Mouse (Mus musculus) cerebellum, adult (tissue): ENCODE measurements around the gene C77080.
A peak's percentile ranks its signal among the peaks of the same experiment; 100 is the strongest.

Experiments used
- ATAC-seq: cut with Nextera tagmentation; 2 replicates; pipeline ENCODE4 v1.9.2; 2017; ENCODE audit warnings: mild to moderate bottlenecking, moderate library complexity, mixed read lengths; ENCODE audit not compliant: insufficient number of reproducible peaks, low FRiP score, low TSS enrichment

The C77080 gene

GRCm38 (mm10) chr4:129242761-129243160 lies 18.4 kb downstream of the C77080 start:
- ATAC-seq = no peak

- ATAC-seq = no peak
These were observed 18.9 kb downstream of the C77080 start for GRCm38 (mm10) chr4:129242327-129242726.

GRCm38 (mm10) chr4:129241898-129242297 lies 19.3 kb downstream of the C77080 start:
- ATAC-seq = no peak

- ATAC-seq = peak; percentile 46; the same call in 1 of the 2 replicates
These were observed 22.1 kb downstream of the C77080 start for GRCm38 (mm10) chr4:129239075-129239474.

- ATAC-seq = no peak
These were observed 22.6 kb downstream of the C77080 start for GRCm38 (mm10) chr4:129238579-129239016.

GRCm38 (mm10) chr4:129237843-129238441 lies 23.3 kb downstream of the C77080 start:
- ATAC-seq = no peak

- ATAC-seq = no peak
These were observed 24.9 kb downstream of the C77080 start for GRCm38 (mm10) chr4:129236236-129236813.

- no peak for ATAC-seq
These were observed 26.1 kb downstream of the C77080 start for GRCm38 (mm10) chr4:129235147-129235546.

GRCm38 (mm10) chr4:129234488-129234887 lies 26.7 kb downstream of the C77080 start:
- no peak for ATAC-seq

GRCm38 (mm10) chr4:129232561-129233360 lies 28.4 kb downstream of the C77080 start:
- ATAC-seq = no peak

- ATAC-seq = no peak
These were observed 29.4 kb downstream of the C77080 start for GRCm38 (mm10) chr4:129231594-129232450.

GRCm38 (mm10) chr4:129230926-129231325 lies 30.3 kb downstream of the C77080 start:
- ATAC-seq = no peak

- no peak for ATAC-seq
These were observed 33.2 kb downstream of the C77080 start for GRCm38 (mm10) chr4:129227985-129228381.

- no peak for ATAC-seq
These were observed 33.8 kb downstream of the C77080 start for GRCm38 (mm10) chr4:129227170-129227984.

GRCm38 (mm10) chr4:129226441-129226963 lies 34.7 kb downstream of the C77080 start:
- no peak for ATAC-seq

GRCm38 (mm10) chr4:129225315-129225714 lies 35.9 kb downstream of the C77080 start:
- ATAC-seq = no peak

GRCm38 (mm10) chr4:129223421-129224281 lies 37.6 kb downstream of the C77080 start:
- no peak for ATAC-seq
